Mouse (Mus musculus) kidney, adult 2 months (tissue): ENCODE measurements at regions not wholly inside any gene's neighbourhood (a gene's known extent, or its start where the extent isn't known, plus 50 kb on each side); places are given as distances from the start of the nearest gene placed in this dataset.

Experiments
- CTCF ChIP-seq: fragments of 200-500 bp; conservative IDR thresholded peaks from 2 replicates; pipeline ENCODE4 v1.5.1; 2011; ENCODE audit warnings: low read depth, mild to moderate bottlenecking, control low read depth, low read length, moderate library complexity, mixed read lengths; ENCODE audit not compliant: insufficient read depth, insufficient read length
- POLR2A ChIP-seq: fragments of 200-500 bp; IDR thresholded peaks from one replicate; pipeline ENCODE4 v1.6.1; 2011; ENCODE audit warnings: low read depth, low read length, control low read depth

GRCm38 (mm10) chr14:71249387-71249965, 649.8 kb upstream of the Fam160b2 start:
- TF ChIP-seq CTCF (no peak), POLR2A (no peak)
